Mouse (Mus musculus): ENCODE results near the gene Iqcj. TPM values are rescaled to one million over a fixed set of nuclear protein-coding genes. Genes with fewer than 3 reads are reported as not detected.

The Iqcj gene
- polyA plus RNA-seq, 1 experiment: not detected

DNA sequence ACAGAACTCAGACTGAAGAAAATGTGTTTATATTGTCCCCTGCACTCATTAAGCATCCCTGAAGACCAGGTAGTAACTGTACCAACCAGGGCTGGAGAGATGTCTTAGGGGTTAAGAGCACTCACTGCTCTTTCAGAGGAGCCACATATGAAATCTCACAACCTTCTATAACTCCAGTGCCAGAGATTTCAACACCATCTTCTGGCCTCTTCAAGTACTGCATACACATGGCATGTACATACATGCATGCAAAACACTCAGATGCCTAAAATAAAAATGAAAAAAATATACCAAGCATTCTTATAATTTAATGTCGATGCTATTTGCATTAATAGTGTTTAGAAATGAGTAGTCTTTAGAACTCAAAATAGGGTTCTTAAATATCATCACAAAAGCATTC, 88.0 kb downstream of the Iqcj start:
- WGBS: 79% methylated on average over 1 of the region's 1 CpGs
- H3K36me3 ChIP-seq (ENCODE audit: control insufficient read depth, insufficient read depth, low read length): no peaks in the 10 kb centered on the region
- no peaks in the 10 kb centered on the region for H3K4me1 ChIP-seq (ENCODE audit: control insufficient read depth, insufficient read depth, insufficient read length)
- H3K27me3 ChIP-seq (ENCODE audit: control insufficient read depth, insufficient read depth, low read length): no peaks in the 10 kb centered on the region
- DNase-seq (ENCODE audit: low read depth in 1 of 2, low spot score in 2 of 2): no peak
- no peak overlapping the region for H3K27ac ChIP-seq (ENCODE audit: insufficient read depth, low read length)
- no peak overlapping the region for H3K4me3 ChIP-seq (ENCODE audit: extremely low read depth, insufficient read depth, insufficient read length)
- TF ChIP-seq CTCF (IDR thresholded peaks at IDR 0.05; ENCODE audit: extremely low read depth, insufficient read depth, insufficient read length, insufficient replicate concordance) (no peak), POLR2A (IDR thresholded peaks at IDR 0.05; ENCODE audit: low read depth, low read length) (no peak)

- TF ChIP-seq CTCF (IDR thresholded peaks at IDR 0.05; ENCODE audit: extremely low read depth, insufficient read depth, insufficient read length, insufficient replicate concordance) (no peak), POLR2A (IDR thresholded peaks at IDR 0.05; ENCODE audit: low read depth, low read length) (no peak)
Measured at GRCm38 (mm10) chr3:67983329-67983728, 91.3 kb downstream of the Iqcj start.

GRCm38 (mm10) chr3:68002415-68002814, 110.4 kb downstream of the Iqcj start:
- Histone ChIP-seq H3K36me3 (ENCODE audit: control insufficient read depth, insufficient read depth, low read length) (no peaks in the 10 kb centered on the region), H3K27me3 (ENCODE audit: control insufficient read depth, insufficient read depth, low read length) (no peaks in the 10 kb centered on the region), H3K27ac (ENCODE audit: insufficient read depth, low read length) (no peak overlapping the region), H3K4me3 (ENCODE audit: extremely low read depth, insufficient read depth, insufficient read length) (no peak overlapping the region), H3K4me1 (ENCODE audit: control insufficient read depth, insufficient read depth, insufficient read length) (no peaks in the 10 kb centered on the region)
- no peak for TF ChIP-seq POLR2A (IDR thresholded peaks at IDR 0.05; ENCODE audit: low read depth, low read length)
- no peak for TF ChIP-seq CTCF (IDR thresholded peaks at IDR 0.05; ENCODE audit: extremely low read depth, insufficient read depth, insufficient read length, insufficient replicate concordance)
- no peak for DNase-seq (ENCODE audit: low read depth in 1 of 2, low spot score in 2 of 2)
- WGBS: 90% methylated on average over 4 of the region's 4 CpGs

More at GRCm38 (mm10) chr3:67983329-67983728, 91.3 kb downstream of the Iqcj start:
- DNase-seq (ENCODE audit: low read depth in 1 of 2, low spot score in 2 of 2): no peak
- H3K36me3 ChIP-seq (ENCODE audit: control insufficient read depth, insufficient read depth, low read length): no peaks in the 10 kb centered on the region
- no peak overlapping the region for H3K4me3 ChIP-seq (ENCODE audit: extremely low read depth, insufficient read depth, insufficient read length)
- H3K27me3 ChIP-seq (ENCODE audit: control insufficient read depth, insufficient read depth, low read length): no peaks in the 10 kb centered on the region
- no peaks in the 10 kb centered on the region for H3K4me1 ChIP-seq (ENCODE audit: control insufficient read depth, insufficient read depth, insufficient read length)
- no peak overlapping the region for H3K27ac ChIP-seq (ENCODE audit: insufficient read depth, low read length)
- 25% methylated on average over 12 of the region's 12 CpGs for WGBS

GRCm38 (mm10) chr3:68012342-68012741, 120.3 kb downstream of the Iqcj start:
- Histone ChIP-seq H3K4me1 (ENCODE audit: control insufficient read depth, insufficient read depth, insufficient read length) (no peaks in the 10 kb centered on the region), H3K27ac (ENCODE audit: insufficient read depth, low read length) (no peak overlapping the region), H3K4me3 (ENCODE audit: extremely low read depth, insufficient read depth, insufficient read length) (no peak overlapping the region), H3K27me3 (ENCODE audit: control insufficient read depth, insufficient read depth, low read length) (no peaks in the 10 kb centered on the region), H3K36me3 (ENCODE audit: control insufficient read depth, insufficient read depth, low read length) (no peaks in the 10 kb centered on the region)
- no peak for TF ChIP-seq CTCF (IDR thresholded peaks at IDR 0.05; ENCODE audit: extremely low read depth, insufficient read depth, insufficient read length, insufficient replicate concordance)
- TF ChIP-seq POLR2A (IDR thresholded peaks at IDR 0.05; ENCODE audit: low read depth, low read length): no peak
- no peak for DNase-seq (ENCODE audit: low read depth in 1 of 2, low spot score in 2 of 2)

DNA sequence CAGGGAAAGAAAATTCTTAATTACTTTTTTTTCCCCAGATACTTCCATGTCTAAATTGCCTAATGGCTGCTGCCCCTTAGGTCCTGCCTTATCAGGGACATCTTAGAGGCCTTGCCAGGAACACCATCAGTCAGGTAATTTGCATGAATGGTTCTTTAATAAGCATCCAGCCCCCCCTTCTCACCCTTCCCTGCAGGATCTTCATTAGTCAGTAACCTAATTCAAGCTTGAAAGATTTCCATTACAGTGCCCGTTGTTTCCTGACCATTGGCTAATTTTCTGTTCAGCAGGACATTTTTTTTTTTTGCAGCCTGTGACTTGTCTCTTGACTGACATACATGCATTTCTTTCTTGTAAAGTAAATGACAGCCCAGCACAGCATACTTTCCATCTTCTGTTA, 123.8 kb downstream of the Iqcj start:
- no peaks in the 10 kb centered on the region for H3K4me1 ChIP-seq (ENCODE audit: control insufficient read depth, insufficient read depth, insufficient read length)
- no peaks in the 10 kb centered on the region for H3K27me3 ChIP-seq (ENCODE audit: control insufficient read depth, insufficient read depth, low read length)
- H3K4me3 ChIP-seq (ENCODE audit: extremely low read depth, insufficient read depth, insufficient read length): no peak overlapping the region
- 76% methylated on average over 1 of the region's 1 CpGs for WGBS
- no peak for DNase-seq (ENCODE audit: low read depth in 1 of 2, low spot score in 2 of 2)
- H3K27ac ChIP-seq (ENCODE audit: insufficient read depth, low read length): no peak overlapping the region
- TF ChIP-seq CTCF (IDR thresholded peaks at IDR 0.05; ENCODE audit: extremely low read depth, insufficient read depth, insufficient read length, insufficient replicate concordance) (no peak), POLR2A (IDR thresholded peaks at IDR 0.05; ENCODE audit: low read depth, low read length) (no peak)
- no peaks in the 10 kb centered on the region for H3K36me3 ChIP-seq (ENCODE audit: control insufficient read depth, insufficient read depth, low read length)

DNA sequence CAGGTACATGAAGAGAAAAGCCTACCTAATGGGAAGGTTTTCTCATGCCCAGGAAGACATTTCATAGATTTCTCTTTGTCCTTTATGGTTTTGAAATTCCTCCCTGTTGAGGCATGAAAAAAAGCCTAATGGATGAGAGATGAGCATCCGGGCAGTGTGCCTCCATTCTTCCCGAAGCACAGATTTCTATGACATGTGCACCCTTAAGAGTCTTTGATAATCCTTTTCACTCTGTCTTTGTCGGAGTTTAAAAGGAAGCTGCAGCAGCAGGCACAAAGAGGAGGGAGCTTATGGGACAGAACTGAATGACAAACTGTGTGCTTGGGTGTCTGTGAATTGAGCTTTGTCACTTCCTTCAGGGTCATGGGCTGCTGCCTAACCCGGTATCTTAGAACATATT, 127.4 kb downstream of the Iqcj start:
- WGBS: 66% methylated on average over 4 of the region's 4 CpGs
- no peak for DNase-seq (ENCODE audit: low read depth in 1 of 2, low spot score in 2 of 2)
- Histone ChIP-seq H3K27ac (ENCODE audit: insufficient read depth, low read length) (no peak overlapping the region), H3K4me3 (ENCODE audit: extremely low read depth, insufficient read depth, insufficient read length) (no peak overlapping the region), H3K36me3 (ENCODE audit: control insufficient read depth, insufficient read depth, low read length) (no peaks in the 10 kb centered on the region), H3K27me3 (ENCODE audit: control insufficient read depth, insufficient read depth, low read length) (no peaks in the 10 kb centered on the region), H3K4me1 (ENCODE audit: control insufficient read depth, insufficient read depth, insufficient read length) (no peaks in the 10 kb centered on the region)
- TF ChIP-seq CTCF (IDR thresholded peaks at IDR 0.05; ENCODE audit: extremely low read depth, insufficient read depth, insufficient read length, insufficient replicate concordance): no peak
- no peak for TF ChIP-seq POLR2A (IDR thresholded peaks at IDR 0.05; ENCODE audit: low read depth, low read length)

DNA sequence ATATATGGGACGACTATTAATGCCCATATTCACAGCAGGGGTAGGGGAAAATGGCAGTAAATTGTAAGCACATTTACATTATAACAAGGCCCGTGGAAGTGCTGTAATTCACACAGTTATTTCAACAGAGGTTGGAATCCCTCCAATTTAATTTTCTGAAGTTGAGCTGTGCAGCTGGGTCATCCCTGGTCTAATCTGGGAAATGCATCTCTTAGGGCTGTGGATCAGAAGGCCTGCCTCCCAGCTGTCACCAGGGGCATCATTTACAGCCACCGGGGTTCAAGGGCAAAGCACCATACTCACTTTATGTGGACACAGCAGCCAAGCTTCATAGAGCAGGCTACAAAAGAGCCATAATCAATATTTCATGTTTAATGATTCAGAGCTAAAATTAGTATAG, 144.1 kb downstream of the Iqcj start:
- H3K4me3 ChIP-seq (ENCODE audit: extremely low read depth, insufficient read depth, insufficient read length): no peak overlapping the region
- no peak overlapping the region for H3K27ac ChIP-seq (ENCODE audit: insufficient read depth, low read length)
- H3K36me3 ChIP-seq (ENCODE audit: control insufficient read depth, insufficient read depth, low read length): no peaks in the 10 kb centered on the region
- no peaks in the 10 kb centered on the region for H3K4me1 ChIP-seq (ENCODE audit: control insufficient read depth, insufficient read depth, insufficient read length)
- no peaks in the 10 kb centered on the region for H3K27me3 ChIP-seq (ENCODE audit: control insufficient read depth, insufficient read depth, low read length)
- DNase-seq (ENCODE audit: low read depth in 1 of 2, low spot score in 2 of 2): no peak
- 76% methylated on average over 3 of the region's 3 CpGs for WGBS
- TF ChIP-seq POLR2A (IDR thresholded peaks at IDR 0.05; ENCODE audit: low read depth, low read length) (no peak), CTCF (IDR thresholded peaks at IDR 0.05; ENCODE audit: extremely low read depth, insufficient read depth, insufficient read length, insufficient replicate concordance) (no peak)

Measured in spleen, adult 2 months (tissue).